Mouse (Mus musculus) kidney, adult 2 months (tissue): ENCODE results near the gene Btn1a1. TPM values are rescaled to one million over a fixed set of nuclear protein-coding genes. Genes with fewer than 3 reads are reported as not detected.

Source experiments
- DNase-seq: peaks from one replicate; pipeline ENCODE4 v3.0.0; 2021
- H3K27ac ChIP-seq: fragments of 200-500 bp; 2 replicates; pipeline ENCODE4 v1.5.1; 2012; ENCODE audit warnings: low read depth, low read length, control low read depth, inconsistent platforms; ENCODE audit not compliant: insufficient read depth
- H3K27me3 ChIP-seq: fragments of 200-500 bp; replicated peaks from 2 replicates; pipeline ENCODE4 v1.6.1; 2012; ENCODE audit warnings: mild to moderate bottlenecking, moderate library complexity, low read length, inconsistent platforms; ENCODE audit not compliant: control insufficient read depth, insufficient read depth
- H3K36me3 ChIP-seq: fragments of 200-500 bp; 2 replicates; pipeline ENCODE4 v1.6.1; 2012; ENCODE audit warnings: mild to moderate bottlenecking, moderate library complexity, low read length, inconsistent platforms; ENCODE audit not compliant: control insufficient read depth, insufficient read depth
- H3K4me1 ChIP-seq: fragments of 200-500 bp; 2 replicates; pipeline ENCODE4 v1.6.1; 2011; ENCODE audit warnings: low read length; ENCODE audit not compliant: control insufficient read depth, insufficient read depth
- H3K4me3 ChIP-seq: fragments of 200-500 bp; 2 replicates; pipeline ENCODE4 v1.5.1; 2011; ENCODE audit warnings: mild to moderate bottlenecking, low read depth, low read length, control low read depth; ENCODE audit not compliant: insufficient read depth
- CTCF ChIP-seq: fragments of 200-500 bp; conservative IDR thresholded peaks from 2 replicates; pipeline ENCODE4 v1.5.1; 2011; ENCODE audit warnings: low read depth, mild to moderate bottlenecking, control low read depth, low read length, moderate library complexity, mixed read lengths; ENCODE audit not compliant: insufficient read depth, insufficient read length
- POLR2A ChIP-seq: fragments of 200-500 bp; IDR thresholded peaks from one replicate; pipeline ENCODE4 v1.6.1; 2011; ENCODE audit warnings: low read depth, low read length, control low read depth
- WGBS: fragments of 180-500 bp; shearing (Covaris S2); methylation state at CpG from one replicate; pipeline ENCODE4 v1.1.7; 2018; 5-methylcytosine and 5-hydroxymethylcytosine counted together
- polyA plus RNA-seq: library from polyadenylated mRNA; depleted of rRNA; stranded (reverse); fragments of >200 nt; gene quantifications from 2 replicates; pipeline ENCODE4 v1.2.3, GENCODE M21; 2012

Gene Btn1a1
- polyA plus RNA-seq, 1 experiment: not detected

- Histone ChIP-seq H3K27me3 (no peaks in the 10 kb centered on the region), H3K36me3 (no peaks in the 10 kb centered on the region), H3K4me3 (peak overlapping the region; percentile 66), H3K4me1 (no peaks in the 10 kb centered on the region), H3K27ac (no peak overlapping the region)
- TF ChIP-seq POLR2A: no peak
- no peak for TF ChIP-seq CTCF
- peak; percentile 96 for DNase-seq
- WGBS: under 1% methylated on average over 17 of the region's 17 CpGs
These were observed 27.8 kb downstream of the Btn1a1 start for GRCm38 (mm10) chr13:23437908-23438307.

GRCm38 (mm10) chr13:23436861-23437822 is 28.6 kb downstream of the Btn1a1 start:
- Histone ChIP-seq H3K27ac (peak overlapping the region; percentile 56; the same call in 1 of the 2 replicates), H3K4me1 (no peaks in the 10 kb centered on the region), H3K4me3 (peak overlapping the region; percentile 66), H3K27me3 (no peaks in the 10 kb centered on the region), H3K36me3 (no peaks in the 10 kb centered on the region)
- DNase-seq: peak; percentile 81
- TF ChIP-seq CTCF (no peak), POLR2A (no peak)
- under 1% methylated on average over 32 of the region's 32 CpGs for WGBS

GRCm38 (mm10) chr13:23436231-23436661 is 29.5 kb downstream of the Btn1a1 start:
- Histone ChIP-seq H3K4me1 (no peaks in the 10 kb centered on the region), H3K27ac (no peak overlapping the region), H3K27me3 (no peaks in the 10 kb centered on the region), H3K36me3 (no peaks in the 10 kb centered on the region), H3K4me3 (no peak overlapping the region)
- TF ChIP-seq POLR2A (no peak), CTCF (no peak)
- WGBS: 4% methylated on average over 11 of the region's 11 CpGs
- DNase-seq: peak; percentile 68

GRCm38 (mm10) chr13:23435676-23436075 is 30.0 kb downstream of the Btn1a1 start:
- Histone ChIP-seq H3K4me1 (no peaks in the 10 kb centered on the region), H3K27ac (no peak overlapping the region), H3K36me3 (no peaks in the 10 kb centered on the region), H3K4me3 (peak overlapping the region; percentile 31; the same call in 1 of the 2 replicates), H3K27me3 (no peaks in the 10 kb centered on the region)
- DNase-seq: no peak
- 23% methylated on average over 12 of the region's 12 CpGs for WGBS
- TF ChIP-seq POLR2A (no peak), CTCF (no peak)

- H3K4me3 ChIP-seq: no peak overlapping the region
- 56% methylated on average over 4 of the region's 4 CpGs for WGBS
- H3K27me3 ChIP-seq: no peaks in the 10 kb centered on the region
- TF ChIP-seq POLR2A: no peak
- TF ChIP-seq CTCF: no peak
- no peaks in the 10 kb centered on the region for H3K4me1 ChIP-seq
- H3K27ac ChIP-seq: no peak overlapping the region
- H3K36me3 ChIP-seq: no peaks in the 10 kb centered on the region
- no peak for DNase-seq
These were observed 30.5 kb downstream of the Btn1a1 start for GRCm38 (mm10) chr13:23435241-23435640.

- H3K27ac ChIP-seq: no peak overlapping the region
- no peak overlapping the region for H3K4me3 ChIP-seq
- no peaks in the 10 kb centered on the region for H3K36me3 ChIP-seq
- TF ChIP-seq POLR2A: no peak
- no peak for TF ChIP-seq CTCF
- DNase-seq: no peak
- H3K4me1 ChIP-seq: peaks cover 3% of the 10 kb centered on the region; the same call in 1 of the 2 replicates
- no peaks in the 10 kb centered on the region for H3K27me3 ChIP-seq
- WGBS: 66% methylated on average over 7 of the region's 7 CpGs
These were observed 31.3 kb downstream of the Btn1a1 start for GRCm38 (mm10) chr13:23434426-23434825.

GRCm38 (mm10) chr13:23433801-23434200 is 31.9 kb downstream of the Btn1a1 start:
- Histone ChIP-seq H3K4me1 (peaks cover 3% of the 10 kb centered on the region; the same call in 1 of the 2 replicates), H3K27ac (no peak overlapping the region), H3K27me3 (no peaks in the 10 kb centered on the region), H3K36me3 (no peaks in the 10 kb centered on the region), H3K4me3 (no peak overlapping the region)
- no peak for DNase-seq
- 67% methylated on average over 5 of the region's 5 CpGs for WGBS
- TF ChIP-seq POLR2A: no peak
- TF ChIP-seq CTCF: no peak
